Mouse (Mus musculus): ENCODE results near the gene Eif3d.
"Not testable (repeated sequence)": the region's sequence is repeated elsewhere in the genome, so short reads cannot be mapped to it uniquely, and the experiment has no call there.

Eif3d gene

DNA sequence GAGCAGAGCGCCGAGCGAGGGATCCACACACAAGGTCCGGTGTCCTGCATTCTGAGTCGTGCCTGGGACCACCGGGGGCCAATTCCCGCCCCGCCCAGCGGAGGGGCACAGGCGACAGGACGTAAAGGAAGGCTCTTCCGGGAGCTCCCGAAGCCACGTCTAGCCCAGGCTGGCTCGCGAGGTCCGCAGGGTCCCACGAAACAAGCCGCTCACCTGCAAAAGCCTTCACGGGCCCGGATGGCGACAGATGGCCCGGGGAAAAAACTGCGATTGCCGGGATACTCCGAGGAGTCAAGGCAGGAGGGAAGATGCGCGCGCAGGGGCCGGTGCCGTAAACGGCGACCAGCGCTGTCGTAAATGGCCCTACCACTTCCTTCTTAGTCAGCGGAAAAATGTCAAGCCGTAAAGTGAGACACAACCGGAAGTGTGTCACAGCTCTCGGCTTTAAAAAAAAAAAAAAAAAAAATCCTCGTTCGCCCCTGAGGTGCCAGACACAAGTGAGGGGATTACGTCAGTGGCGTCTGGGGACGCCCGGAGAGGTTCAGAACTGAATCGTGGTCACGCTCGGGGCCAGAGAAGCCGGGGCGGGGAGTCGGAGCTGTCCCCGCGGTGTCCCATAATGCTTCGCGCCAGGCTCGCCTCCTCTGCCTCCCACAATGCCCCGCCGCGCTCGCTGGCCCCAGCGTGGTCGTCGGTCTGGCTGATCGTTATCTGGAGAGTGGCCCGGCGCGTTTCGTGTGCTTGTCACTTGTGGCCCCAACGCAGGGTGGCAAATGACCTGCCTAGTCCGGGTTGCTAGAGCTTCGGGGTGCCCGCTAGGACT lies at the start of gene Eif3d:
TSS of gene Eif3d (minus strand) at position 344 of the 823 bp plus-strand sequence.
- DNase-seq (ENCODE audit: low spot score), result peak; percentile 97

DNA sequence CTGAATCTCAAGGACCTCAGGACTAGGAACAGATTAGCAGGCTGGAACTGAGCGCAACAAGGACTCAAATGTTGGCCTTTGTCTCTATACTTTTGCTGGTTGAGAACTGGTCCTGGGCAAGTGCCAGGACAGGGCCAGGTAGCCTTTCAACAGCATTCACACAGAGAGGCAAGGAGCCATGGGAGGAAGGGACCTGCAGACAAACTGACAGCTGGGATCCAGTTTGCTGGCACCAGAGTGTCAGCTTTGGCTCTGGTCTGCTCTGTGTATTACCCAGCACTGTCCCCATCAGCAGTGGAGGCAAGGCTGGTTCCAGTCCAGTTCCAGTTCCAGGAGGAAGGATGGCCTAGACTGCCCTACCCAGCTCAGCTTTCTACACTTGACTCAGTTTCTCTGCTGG lies 43.4 kb upstream of the Eif3d start:
- DNase-seq (ENCODE audit: low spot score), result no peak

DNA sequence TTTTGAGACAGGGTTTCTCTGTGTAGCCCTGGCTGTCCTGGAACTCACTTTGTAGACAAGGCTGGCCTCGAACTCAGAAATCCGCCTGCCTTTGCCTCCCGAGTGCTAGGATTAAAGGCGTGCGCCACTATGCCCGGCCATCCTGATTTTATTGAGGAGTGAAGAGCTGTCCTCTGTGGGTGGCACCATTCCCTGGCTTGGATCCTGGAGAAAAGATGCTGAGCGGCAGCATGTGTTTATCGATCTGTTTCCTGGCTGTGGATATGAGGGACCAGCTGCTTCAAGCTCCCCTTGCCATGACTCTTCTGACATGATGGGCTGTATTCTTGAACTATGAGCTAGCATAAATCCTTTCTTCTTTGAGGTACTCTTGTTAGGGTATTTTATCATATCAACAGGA lies 37.6 kb upstream of the Eif3d start:
- not testable (repeated sequence) for DNase-seq (ENCODE audit: low spot score)

DNA sequence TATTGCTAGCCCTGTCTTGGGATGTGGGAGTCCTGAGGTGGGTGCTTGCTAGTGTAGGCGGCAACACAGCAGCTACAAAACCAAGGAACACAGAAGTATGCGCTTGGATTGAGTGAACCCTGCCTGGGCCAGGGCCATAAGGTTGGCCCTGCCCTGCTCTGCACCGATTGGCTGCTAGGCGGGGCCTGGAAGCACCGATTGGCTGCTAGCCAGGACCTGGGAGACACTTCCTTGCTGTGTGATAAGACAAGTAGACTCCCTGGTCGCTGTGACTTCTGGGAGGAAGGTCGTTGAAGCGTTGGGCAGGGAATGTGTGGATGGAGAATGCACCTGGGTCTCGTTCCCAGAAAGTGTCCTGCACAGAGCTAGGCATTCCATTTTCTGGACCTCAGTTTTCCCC lies 33.3 kb upstream of the Eif3d start:
- no peak for DNase-seq (ENCODE audit: low spot score)

GRCm38 (mm10) chr15:78001400-78001799 lies 30.8 kb upstream of the Eif3d start:
- DNase-seq (ENCODE audit: low spot score), result no peak

- no peak for DNase-seq (ENCODE audit: low spot score)
These were observed 17.9 kb upstream of the Eif3d start for GRCm38 (mm10) chr15:77988541-77988940.

DNA sequence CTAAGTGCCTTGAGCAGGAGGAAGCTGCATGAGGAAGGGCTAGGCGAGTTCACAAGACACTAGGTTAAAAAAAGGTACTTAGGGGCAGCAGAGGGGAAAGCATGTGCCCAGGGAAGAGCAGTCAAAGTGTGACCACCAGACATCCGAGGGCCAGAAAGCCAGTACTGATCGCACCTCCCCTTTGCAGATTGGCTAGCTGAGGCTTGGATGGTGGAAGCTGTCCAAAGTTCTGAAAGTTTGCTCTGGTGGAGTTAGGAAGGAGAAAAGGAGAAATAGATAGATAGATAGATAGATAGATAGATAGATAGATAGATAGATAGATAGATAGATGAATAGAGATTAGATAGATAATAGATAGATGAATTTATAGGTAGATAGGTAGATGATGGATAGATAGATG lies 12.8 kb upstream of the Eif3d start:
- no peak for DNase-seq (ENCODE audit: low spot score)

DNA sequence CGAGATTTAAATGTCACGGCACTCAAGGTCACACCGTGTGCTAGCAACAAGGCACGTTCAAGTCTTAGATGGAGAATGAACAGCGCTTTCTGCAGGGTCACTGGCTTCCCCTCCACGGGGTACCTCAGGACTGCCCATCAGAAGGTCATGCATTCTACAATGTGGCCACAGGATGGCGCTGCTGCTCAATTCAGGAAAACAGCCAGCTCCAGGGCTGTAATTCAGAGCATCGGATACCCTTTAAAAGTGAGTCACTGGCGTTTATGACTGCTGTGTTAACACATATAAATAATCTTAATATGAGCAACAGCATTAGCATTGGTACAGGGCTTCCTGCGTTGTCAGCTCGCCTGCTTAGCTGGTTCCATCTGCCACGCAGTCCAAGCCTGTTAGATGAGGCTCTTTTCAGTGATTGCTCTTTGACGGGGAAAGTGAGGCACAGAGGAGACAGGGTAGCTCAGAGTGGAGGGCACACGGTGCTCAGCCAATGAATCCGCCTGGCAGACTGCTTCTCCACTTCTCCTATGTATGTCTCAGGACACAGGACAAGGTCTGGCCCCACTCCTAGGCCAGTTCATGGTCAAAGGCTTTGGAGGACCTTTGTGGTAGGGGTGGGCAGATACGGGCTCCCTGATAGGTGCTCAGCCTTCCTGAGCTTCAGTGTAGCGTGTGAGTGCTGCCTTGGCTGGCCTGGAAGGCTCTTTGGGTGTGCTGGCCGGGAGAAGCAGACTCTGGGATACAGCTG lies 11.8 kb upstream of the Eif3d start:
- DNase-seq (ENCODE audit: low spot score), result no peak

DNA sequence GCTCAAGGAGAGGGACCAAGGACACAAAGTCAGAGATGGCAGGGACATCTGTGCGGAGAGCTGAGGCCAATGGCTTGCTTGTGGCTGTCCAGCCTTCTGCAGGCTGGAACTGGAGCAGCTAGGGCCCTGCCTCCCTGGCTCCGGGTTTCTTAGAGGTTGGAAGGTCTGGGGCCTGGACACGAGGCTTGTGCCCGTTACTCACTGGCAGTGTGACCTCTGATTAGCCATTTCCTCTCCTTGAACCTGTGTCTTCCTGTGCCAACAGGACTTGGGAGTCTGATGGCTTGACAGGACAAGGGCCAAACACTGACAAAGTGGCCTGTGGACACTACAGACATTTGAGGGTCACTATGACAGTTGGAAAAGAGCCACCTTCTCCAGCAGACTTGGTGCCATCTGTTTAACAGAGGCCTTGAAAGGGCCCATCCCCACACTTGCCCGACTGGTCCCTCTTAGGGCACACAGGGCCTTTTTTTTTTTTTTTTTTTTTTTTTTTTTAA lies 10.6 kb upstream of the Eif3d start:
- DNase-seq (ENCODE audit: low spot score), result no peak

DNA sequence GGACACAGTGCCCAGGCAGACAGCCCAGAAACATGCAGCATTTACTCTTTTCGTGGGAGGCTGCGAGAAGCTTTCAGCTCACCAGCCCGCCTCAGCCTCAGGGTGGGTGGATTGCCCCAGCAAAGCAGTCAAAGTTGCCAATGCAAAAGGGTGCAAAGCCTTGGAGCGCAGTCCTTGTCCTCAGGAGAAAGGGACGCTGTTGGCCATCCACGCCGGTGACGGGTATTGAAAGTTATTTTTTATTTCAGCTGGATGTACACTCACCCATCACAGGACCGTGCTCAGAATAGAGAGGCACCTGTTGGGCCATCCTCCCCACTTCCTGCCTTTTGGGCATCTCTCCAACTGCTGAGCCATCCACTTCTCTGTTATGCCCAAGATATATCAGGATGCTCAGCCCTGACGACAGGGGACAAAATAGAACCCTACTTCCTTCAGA lies 8.8 kb upstream of the Eif3d start:
- no peak for DNase-seq (ENCODE audit: low spot score)

DNA sequence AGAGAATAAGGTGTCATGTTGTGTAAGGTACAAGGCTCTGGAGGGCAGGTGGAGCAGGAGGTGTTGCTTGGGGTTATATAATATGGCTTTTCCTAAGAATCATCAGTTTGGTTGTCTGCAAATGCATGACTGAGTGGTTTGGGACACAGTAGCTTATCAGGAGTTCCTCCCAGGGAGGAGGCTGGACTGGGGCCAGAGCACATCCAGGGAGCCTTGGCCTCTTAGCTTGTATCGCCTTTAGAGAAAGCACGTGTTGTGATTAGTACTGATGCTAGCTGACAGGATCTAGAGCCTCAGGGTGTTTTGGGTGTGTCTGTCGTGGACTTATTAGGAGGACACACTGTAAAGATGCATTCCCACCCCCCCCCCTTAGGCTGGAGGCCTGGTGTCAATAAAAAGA lies 7.0 kb upstream of the Eif3d start:
- no peak for DNase-seq (ENCODE audit: low spot score)

DNA sequence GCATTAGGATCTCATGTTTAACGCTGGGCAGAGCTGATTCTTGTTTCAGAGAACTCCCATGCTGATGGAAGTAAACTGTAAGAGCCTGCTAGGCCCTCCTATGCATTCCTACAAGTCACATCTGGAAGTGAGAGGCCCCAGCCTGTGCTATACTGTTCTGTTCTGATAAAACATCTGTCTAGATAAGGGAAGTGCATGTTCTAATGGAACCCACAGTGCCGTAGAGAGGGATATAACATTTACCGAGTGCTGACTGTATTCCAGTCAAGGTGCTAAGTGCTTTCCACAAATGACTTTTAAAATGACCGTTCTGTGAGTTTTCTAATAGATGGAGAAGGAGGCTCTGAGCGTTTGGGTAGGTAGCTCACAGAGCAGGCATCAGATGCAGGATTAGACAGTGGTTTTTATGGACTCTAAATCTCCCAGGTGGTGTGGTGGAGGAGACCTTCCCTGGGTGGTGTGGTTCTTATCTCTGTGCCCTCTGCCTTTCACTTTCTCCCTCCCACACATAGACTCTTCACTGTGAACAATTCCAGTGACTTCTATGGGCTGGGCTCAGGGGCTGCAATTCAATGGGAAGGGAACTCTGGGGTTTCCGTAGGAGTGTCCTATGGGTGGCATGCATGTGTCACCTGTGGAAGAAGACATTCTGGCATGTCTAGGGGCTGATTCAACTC lies 3.7 kb upstream of the Eif3d start:
- DNase-seq (ENCODE audit: low spot score), result no peak

DNA sequence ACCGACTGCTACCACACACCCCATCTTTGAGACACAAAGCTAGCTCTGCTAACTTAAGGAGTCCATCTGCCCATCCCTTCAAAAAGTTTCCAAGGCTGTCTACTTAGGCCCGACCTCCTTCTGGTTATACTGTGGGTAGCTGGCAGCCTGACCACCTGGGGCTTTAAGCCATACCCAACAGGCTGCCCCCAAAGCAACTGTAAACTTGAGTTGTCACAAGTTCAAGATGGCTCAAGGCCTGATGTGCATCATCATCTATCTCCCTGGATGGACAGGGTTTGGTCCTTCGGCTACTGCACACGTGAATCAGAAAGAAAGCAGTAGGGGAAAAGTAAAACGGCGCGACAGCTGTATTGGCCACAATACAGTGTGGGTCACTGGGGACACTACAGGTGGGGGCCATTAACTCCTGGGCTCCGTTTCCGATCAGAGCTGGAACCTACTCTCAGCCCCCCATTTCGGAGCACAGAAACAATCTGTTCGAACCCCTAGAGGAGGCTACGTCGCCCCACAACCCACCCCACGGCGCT lies 608 bp downstream of the Eif3d start:
- DNase-seq (ENCODE audit: low spot score), result no peak

- no peak for DNase-seq (ENCODE audit: low spot score)
These were observed 5.5 kb downstream of the Eif3d start for GRCm38 (mm10) chr15:77965117-77965528.

GRCm38 (mm10) chr15:77962447-77962846 lies 8.2 kb downstream of the Eif3d start:
- no peak for DNase-seq (ENCODE audit: low spot score)

- DNase-seq (ENCODE audit: low spot score), result no peak
These were observed 9.9 kb downstream of the Eif3d start for GRCm38 (mm10) chr15:77960693-77961092.

DNA sequence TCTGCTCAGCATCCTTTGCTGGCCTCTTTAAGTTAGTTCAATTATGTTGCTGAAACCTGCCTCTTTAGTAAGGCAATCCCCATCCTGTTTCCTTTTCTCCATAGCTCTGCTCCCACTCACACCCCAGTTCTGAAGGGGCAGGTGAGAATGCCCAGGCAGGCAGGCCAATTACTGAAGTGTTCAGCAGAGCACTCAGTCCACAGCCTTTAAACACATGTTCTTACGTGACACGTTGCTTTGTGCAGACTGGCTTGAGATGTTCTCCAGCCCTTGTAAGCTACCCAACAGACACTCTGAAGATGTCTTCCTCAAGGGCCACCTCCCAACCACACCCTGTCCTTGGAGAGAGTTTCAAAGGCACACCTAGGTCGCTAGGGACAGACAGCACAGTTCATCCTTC lies 12.5 kb downstream of the Eif3d start:
- no peak for DNase-seq (ENCODE audit: low spot score)

- DNase-seq (ENCODE audit: low spot score), result no peak
These were observed 13.0 kb downstream of the Eif3d start for GRCm38 (mm10) chr15:77957625-77958024.

GRCm38 (mm10) chr15:77956404-77956901 lies 14.2 kb downstream of the Eif3d start, which contains the start of gene Foxred2:
TSS of gene Foxred2 (minus strand) at chr15:77956722.
- peak; percentile 79 for DNase-seq (ENCODE audit: low spot score)

- DNase-seq (ENCODE audit: low spot score), result no peak
These were observed 14.9 kb downstream of the Eif3d start for GRCm38 (mm10) chr15:77955440-77956403.

- no peak for DNase-seq (ENCODE audit: low spot score)
These were observed 16.3 kb downstream of the Eif3d start for GRCm38 (mm10) chr15:77954362-77954761.

All from lung, postnatal 25 days (tissue).